Mouse (Mus musculus) liver, postnatal 0 days (tissue): ENCODE measurements at regions not wholly inside any gene's neighbourhood (a gene's known extent, or its start where the extent isn't known, plus 50 kb on each side); places are given as distances from the start of the nearest gene placed in this dataset.

Source experiments
- CTCF ChIP-seq: sonication (generic); IDR thresholded peaks from 2 replicates; pipeline ENCODE4 v1.5.1; 2016; ENCODE audit warnings: antibody characterized with exemption, low read depth
- EP300 ChIP-seq: IDR thresholded peaks from 2 replicates; pipeline ENCODE4 v1.6.1; 2016; ENCODE audit warnings: antibody characterized with exemption, low read depth, mild to moderate bottlenecking

DNA sequence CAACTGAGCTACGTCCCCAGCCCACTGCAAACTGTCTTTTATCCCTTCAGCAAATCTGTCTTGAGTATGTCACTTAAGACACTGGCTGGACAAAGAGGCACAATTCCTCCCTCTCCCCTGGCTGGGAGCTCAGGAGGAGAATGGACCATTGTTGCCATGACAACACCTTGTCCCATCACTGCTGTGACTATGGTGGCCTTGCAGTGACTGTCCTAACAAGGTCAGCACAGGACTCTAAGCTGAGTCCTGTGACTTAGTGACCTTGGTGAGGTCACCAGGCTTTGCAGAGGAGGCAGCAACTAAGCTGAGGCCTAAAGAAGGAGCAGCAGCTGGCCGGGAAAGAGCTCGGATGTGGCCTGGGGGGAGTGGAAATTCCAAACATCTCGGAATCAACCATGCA is 70.0 kb upstream of the Aldh1b1 start:
- TF ChIP-seq CTCF (no peak), EP300 (no peak)
